Mouse (Mus musculus) neural tube, embryonic 13.5 days (tissue): ENCODE results near the gene Wnt6. TPM values are rescaled to one million over a fixed set of nuclear protein-coding genes. Genes with fewer than 3 reads are reported as not detected.

Experiments
- ATAC-seq: fragments of 200-750 bp; cut with Nextera tagmentation; 2 replicates; pipeline ENCODE4 v1.8.0; 2017; ENCODE audit warnings: low read depth, mild to moderate bottlenecking, moderate TSS enrichment, moderate library complexity
- H3K27ac ChIP-seq: fragments of 300-500 bp; sonication (generic); replicated peaks from 2 replicates; pipeline ENCODE4 v1.5.1; 2015; ENCODE audit warnings: moderate library complexity, mild to moderate bottlenecking, inconsistent platforms
- H3K27me3 ChIP-seq: fragments of 300-500 bp; sonication (generic); 2 replicates; pipeline ENCODE4 v1.6.1; 2015; ENCODE audit warnings: mild to moderate bottlenecking, inconsistent platforms
- H3K36me3 ChIP-seq: fragments of 300-500 bp; sonication (generic); 2 replicates; pipeline ENCODE4 v1.6.1; 2015; ENCODE audit warnings: mild to moderate bottlenecking, inconsistent platforms
- H3K4me1 ChIP-seq: fragments of 300-500 bp; sonication (generic); replicated peaks from 2 replicates; pipeline ENCODE4 v1.6.1; 2015; ENCODE audit warnings: inconsistent platforms
- H3K4me2 ChIP-seq: fragments of 300-500 bp; sonication (generic); 2 replicates; pipeline ENCODE4 v1.6.1; 2015; ENCODE audit warnings: inconsistent platforms, mild to moderate bottlenecking, moderate library complexity
- H3K4me3 ChIP-seq: fragments of 300-500 bp; sonication (generic); 2 replicates; pipeline ENCODE4 v1.5.1; 2015; ENCODE audit warnings: mild to moderate bottlenecking, inconsistent platforms
- H3K9ac ChIP-seq: fragments of 300-500 bp; sonication (generic); 2 replicates; pipeline ENCODE4 v1.6.1; 2015; ENCODE audit warnings: moderate library complexity, mild to moderate bottlenecking, inconsistent platforms
- H3K9me3 ChIP-seq: fragments of 300-500 bp; sonication (generic); 2 replicates; pipeline ENCODE4 v1.6.1; 2016; ENCODE audit warnings: inconsistent platforms
- WGBS: fragments of 180-500 bp; shearing (Covaris S2); methylation state at CpG from one replicate; pipeline ENCODE4 v1.1.7; 2015; 5-methylcytosine and 5-hydroxymethylcytosine counted together
- polyA plus RNA-seq: library from polyadenylated mRNA; unstranded; fragments of >200 nt; fragmentation: Nextera tagmentation; extraction: Ambion mirVana; gene quantifications from 2 replicates; pipeline ENCODE4 v1.2.1, GENCODE M21; 2015

Wnt6 gene
- polyA plus RNA-seq, 1 experiment from 2014 or later, result 8.9 TPM

DNA sequence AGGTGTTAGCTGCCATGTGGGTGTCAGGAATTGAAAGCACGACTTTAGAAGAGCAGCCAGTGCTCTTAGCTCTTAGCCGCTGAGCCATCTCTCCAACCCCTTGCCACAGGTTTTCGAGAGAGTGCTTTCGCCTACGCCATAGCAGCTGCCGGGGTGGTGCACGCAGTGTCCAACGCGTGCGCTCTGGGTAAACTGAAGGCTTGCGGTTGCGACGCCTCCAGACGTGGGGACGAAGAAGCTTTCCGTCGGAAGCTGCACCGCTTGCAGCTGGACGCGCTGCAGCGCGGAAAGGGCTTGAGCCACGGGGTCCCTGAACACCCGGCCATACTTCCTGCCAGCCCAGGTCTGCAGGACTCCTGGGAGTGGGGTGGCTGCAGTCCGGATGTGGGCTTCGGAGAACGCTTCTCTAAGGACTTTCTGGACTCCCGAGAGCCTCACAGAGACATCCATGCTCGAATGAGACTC lies 28.8 kb downstream of the Wnt6 start:
- Histone ChIP-seq H3K4me1 (peaks cover 61% of the 10 kb centered on the region), H3K4me3 (peak overlapping the region; percentile 21), H3K27ac (no peak overlapping the region), H3K9ac (peak overlapping the region; percentile 26; the same call in 1 of the 2 replicates), H3K4me2 (peak overlapping the region; percentile 43), H3K9me3 (no peaks in the 10 kb centered on the region), H3K36me3 (no peaks in the 10 kb centered on the region), H3K27me3 (peaks cover 92% of the 10 kb centered on the region)
- under 1% methylated on average over 29 of the region's 29 CpGs for WGBS
- no peak for ATAC-seq

DNA sequence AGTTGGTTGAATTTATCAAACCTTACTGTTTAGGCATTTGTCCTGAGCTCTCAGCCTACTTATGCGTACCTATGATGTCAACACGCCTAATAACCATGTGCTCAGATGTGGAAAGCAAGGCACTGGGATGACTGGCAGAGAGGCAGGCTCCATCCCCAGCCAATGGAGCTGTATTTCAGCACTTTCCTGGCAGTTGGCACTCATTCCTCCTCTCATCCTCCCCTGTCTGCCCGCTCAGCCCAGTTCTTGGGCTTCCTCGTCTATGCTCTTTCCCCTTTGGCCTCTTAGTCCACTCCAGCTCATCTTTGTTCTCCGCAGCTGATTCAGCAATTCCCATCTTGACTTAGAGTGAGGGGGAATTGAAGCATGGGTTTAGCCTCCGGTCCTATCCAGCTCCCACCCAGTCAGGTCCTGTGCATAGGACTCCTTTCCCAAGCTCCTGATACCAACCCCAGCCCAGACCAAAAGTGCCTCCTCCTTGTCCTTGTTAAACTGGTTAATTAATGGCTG lies 30.0 kb downstream of the Wnt6 start:
- H3K4me2 ChIP-seq, result no peak overlapping the region
- H3K36me3 ChIP-seq, result no peaks in the 10 kb centered on the region
- ATAC-seq, result no peak
- H3K27ac ChIP-seq, result no peak overlapping the region
- peaks cover 72% of the 10 kb centered on the region for H3K4me1 ChIP-seq
- 19% methylated on average over 6 of the region's 6 CpGs for WGBS
- no peak overlapping the region for H3K4me3 ChIP-seq
- no peak overlapping the region for H3K9ac ChIP-seq
- H3K27me3 ChIP-seq, result peaks cover 91% of the 10 kb centered on the region
- H3K9me3 ChIP-seq, result no peaks in the 10 kb centered on the region

DNA sequence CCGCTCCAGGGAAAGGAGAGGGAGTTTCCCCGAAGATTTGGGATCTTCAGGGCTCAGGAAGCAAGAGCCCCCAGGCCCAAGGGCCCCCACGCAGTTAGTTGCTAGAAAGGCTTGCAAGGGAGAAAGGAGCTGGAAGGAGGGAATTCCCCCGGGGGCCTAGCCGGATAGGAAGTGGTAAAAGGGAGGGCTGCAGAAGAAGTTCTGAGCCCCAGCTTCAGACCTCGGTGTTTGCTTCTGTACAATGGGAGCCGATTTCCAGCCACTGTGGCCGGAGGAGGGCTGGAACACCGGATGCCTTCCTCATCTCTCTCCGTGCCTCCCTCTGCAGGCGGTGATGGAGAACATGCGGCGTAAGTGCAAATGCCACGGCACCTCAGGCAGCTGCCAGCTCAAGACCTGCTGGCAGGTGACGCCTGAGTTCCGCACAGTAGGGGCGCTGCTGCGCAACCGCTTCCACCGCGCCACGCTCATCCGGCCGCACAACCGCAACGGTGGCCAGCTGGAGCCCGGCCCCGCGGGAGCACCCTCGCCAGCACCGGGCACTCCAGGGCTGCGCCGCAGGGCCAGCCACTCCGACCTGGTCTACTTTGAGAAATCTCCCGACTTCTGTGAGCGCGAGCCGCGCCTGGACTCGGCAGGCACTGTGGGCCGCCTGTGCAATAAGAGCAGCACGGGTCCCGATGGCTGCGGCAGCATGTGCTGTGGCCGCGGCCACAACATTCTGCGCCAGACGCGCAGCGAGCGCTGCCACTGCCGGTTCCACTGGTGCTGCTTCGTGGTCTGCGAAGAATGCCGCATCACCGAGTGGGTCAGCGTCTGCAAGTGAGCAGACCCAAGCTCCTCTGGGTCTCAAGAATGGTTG lies 31.3 kb downstream of the Wnt6 start:
- ATAC-seq, result peak; percentile 38
- H3K9me3 ChIP-seq, result no peaks in the 10 kb centered on the region
- peaks cover 73% of the 10 kb centered on the region for H3K4me1 ChIP-seq
- no peaks in the 10 kb centered on the region for H3K36me3 ChIP-seq
- H3K27ac ChIP-seq, result no peak overlapping the region
- peaks cover 92% of the 10 kb centered on the region for H3K27me3 ChIP-seq
- H3K4me2 ChIP-seq, result peak overlapping the region; percentile 80
- under 1% methylated on average over 57 of the region's 57 CpGs for WGBS
- H3K9ac ChIP-seq, result peak overlapping the region; percentile 64
- peak overlapping the region; percentile 45 for H3K4me3 ChIP-seq

DNA sequence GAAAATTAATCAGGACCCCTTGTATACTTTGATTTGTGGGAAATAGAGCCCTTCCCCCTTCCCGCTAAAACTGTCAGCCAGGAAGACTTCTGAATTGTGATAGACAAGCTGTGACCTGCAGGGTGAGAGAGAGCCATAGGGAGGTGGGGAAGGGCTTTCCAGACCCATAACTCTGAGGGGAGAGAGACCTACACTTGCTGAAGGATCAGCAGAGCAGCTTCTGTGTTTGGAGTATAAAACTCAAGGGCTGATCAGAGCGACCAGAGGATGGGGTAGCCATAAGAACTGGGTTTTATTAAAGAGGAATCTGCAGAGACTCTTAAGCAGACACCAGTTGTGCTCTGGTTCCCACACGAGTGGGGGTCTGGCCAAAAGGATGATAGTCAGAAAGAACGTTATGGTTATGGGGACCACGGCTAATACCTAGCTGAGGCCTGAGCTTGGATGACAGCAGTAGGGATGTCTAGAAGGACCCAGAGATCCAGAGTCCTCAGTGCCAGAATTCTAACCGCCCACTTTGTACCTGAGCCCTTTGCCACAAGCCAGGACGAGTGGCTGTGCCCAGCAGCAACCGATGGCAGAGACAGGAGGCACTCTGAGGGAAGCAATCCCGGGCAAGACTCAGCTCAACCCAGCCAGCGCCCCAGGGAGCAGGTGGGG lies 32.6 kb downstream of the Wnt6 start:
- WGBS, result 11% methylated on average over 10 of the region's 10 CpGs
- no peaks in the 10 kb centered on the region for H3K9me3 ChIP-seq
- H3K9ac ChIP-seq, result no peak overlapping the region
- H3K4me2 ChIP-seq, result no peak overlapping the region
- H3K27ac ChIP-seq, result no peak overlapping the region
- H3K4me1 ChIP-seq, result peaks cover 75% of the 10 kb centered on the region
- no peak for ATAC-seq
- no peaks in the 10 kb centered on the region for H3K36me3 ChIP-seq
- H3K27me3 ChIP-seq, result peaks cover 93% of the 10 kb centered on the region
- no peak overlapping the region for H3K4me3 ChIP-seq

DNA sequence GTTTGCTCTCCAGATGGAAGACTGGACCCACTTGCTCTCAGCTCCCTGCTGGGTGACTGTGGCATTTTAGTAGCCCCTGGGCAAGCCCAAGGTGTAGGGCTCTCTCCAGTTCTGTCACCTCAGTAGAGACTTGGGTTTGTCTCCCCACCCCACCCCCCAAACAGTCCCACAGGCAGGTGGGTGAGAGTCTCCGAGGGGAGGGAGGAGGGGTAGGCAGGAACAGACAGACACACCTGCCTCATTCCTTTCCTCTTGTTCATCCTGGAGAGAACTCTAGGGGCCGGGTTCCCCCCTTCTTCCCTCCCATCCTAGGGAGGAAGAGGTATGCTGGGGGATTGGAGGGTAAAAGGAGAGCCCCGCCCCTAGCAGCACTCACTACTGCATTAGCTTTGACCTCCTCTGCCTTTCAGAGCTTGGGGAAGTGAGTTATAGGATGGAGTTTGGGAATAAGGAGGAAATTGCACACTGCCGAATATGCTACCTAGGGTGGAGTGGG lies 33.7 kb downstream of the Wnt6 start:
- Histone ChIP-seq H3K4me2 (no peak overlapping the region), H3K9me3 (no peaks in the 10 kb centered on the region), H3K9ac (no peak overlapping the region), H3K36me3 (no peaks in the 10 kb centered on the region), H3K4me3 (no peak overlapping the region), H3K27ac (no peak overlapping the region), H3K4me1 (peaks cover 73% of the 10 kb centered on the region), H3K27me3 (peaks cover 91% of the 10 kb centered on the region)
- no peak for ATAC-seq
- WGBS, result 16% methylated on average over 4 of the region's 4 CpGs

DNA sequence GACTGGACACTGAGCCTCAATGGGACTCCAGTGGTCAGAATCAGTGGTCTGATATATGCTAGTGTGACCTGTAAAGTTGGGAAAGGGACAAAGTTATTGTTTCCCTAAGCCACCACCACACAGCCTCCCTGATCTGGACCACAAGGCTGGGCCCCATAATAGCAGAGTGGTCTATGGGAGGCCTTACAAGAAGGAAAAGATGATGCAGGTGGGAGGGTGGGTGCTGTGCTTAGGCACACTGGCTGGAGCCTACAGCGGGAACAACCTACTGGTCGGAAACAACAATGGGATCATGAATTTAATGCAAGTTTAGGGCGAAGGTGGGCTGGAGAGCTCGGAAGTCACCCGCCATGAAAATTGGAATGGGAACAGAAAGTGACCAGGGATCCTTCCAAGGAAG lies 34.2 kb downstream of the Wnt6 start:
- Histone ChIP-seq H3K27ac (no peak overlapping the region), H3K27me3 (peaks cover 86% of the 10 kb centered on the region), H3K4me3 (no peak overlapping the region), H3K9me3 (no peaks in the 10 kb centered on the region), H3K4me1 (peaks cover 68% of the 10 kb centered on the region), H3K36me3 (no peaks in the 10 kb centered on the region), H3K4me2 (no peak overlapping the region), H3K9ac (no peak overlapping the region)
- 9% methylated on average over 5 of the region's 5 CpGs for WGBS
- ATAC-seq, result no peak

DNA sequence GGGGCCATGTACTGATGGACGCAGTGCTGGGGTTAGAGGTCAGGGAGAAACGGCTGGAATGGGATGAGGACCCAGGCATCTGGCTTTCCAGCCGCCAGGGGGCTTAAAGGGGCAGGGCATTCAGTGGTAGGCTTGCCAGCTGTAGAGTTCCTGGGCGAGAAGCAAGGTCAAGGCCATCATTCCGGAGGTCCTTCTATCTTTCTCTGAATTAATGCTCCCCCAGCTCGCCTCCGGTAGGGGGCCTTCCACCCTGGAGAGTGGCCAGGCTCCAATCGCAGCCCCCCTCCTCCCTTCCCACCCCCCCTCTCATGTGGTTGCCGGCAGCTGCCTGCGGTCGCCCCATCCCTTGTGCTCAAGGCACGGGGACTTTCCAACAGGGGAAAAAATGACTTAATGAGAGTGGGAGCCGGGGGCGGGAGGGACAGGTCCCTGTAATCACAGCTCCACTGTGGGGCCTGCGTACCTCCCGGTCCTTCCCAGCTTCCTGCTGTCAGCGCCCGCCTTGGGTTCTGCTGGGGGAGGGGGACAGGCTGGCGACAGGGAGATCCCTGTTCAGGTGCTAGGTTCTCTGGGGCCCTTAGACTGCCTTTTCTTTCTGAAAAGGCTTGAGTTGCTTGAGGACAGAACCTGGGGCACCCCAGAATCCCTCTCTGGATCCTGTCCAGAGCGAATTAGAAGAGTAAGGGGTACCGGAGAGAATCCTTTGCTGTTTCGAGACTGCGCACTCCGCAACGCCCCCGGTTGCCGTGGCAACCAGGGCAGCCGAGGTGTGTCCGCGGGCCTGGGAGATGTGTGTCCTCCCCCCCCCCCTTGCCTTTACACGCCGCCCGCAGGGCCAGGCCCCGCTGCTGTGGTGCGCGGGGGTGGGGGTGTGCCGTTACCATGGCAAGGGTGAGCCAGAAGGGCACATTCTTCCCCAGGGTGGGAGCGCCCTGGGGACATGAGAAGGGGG lies 34.9 kb downstream of the Wnt6 start:
- Histone ChIP-seq H3K4me3 (peak overlapping the region; percentile 32), H3K9ac (peak overlapping the region; percentile 63), H3K27ac (peak overlapping the region; percentile 25; the same call in 1 of the 2 replicates), H3K4me2 (peak overlapping the region; percentile 63), H3K27me3 (peaks cover 79% of the 10 kb centered on the region), H3K9me3 (no peaks in the 10 kb centered on the region), H3K4me1 (peaks cover 65% of the 10 kb centered on the region), H3K36me3 (no peaks in the 10 kb centered on the region)
- WGBS, result 1% methylated on average over 36 of the region's 38 CpGs
- ATAC-seq, result peak; percentile 23

DNA sequence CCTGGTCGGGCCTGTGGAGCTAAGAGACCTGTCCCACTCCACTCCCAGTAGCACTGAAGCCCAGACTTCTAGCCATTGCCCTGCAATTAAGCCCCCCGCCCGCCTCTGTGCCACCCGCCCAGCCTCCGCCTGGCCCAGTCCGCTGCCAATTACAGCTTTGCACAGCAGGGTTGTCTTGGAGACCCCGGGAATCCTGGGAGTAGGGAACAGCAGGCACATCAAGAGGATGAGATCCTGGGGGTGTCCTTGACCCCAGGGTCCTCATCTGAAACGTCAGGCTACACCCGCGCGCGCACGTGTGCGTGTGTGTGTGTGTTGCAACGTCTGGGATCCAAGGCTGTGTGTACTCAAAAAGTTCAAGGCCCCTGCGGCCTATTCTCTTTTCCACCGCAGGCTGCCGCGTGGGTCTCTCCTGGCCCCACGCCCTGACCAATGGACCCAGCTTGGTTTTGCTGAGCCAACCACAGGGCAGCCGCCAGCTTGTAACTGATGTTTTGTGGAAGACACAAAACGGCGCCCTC lies 35.9 kb downstream of the Wnt6 start:
- ATAC-seq, result peak; percentile 33
- peak overlapping the region; percentile 32 for H3K4me3 ChIP-seq
- 3% methylated on average over 23 of the region's 23 CpGs for WGBS
- peaks cover 78% of the 10 kb centered on the region for H3K27me3 ChIP-seq
- H3K36me3 ChIP-seq, result no peaks in the 10 kb centered on the region
- no peak overlapping the region for H3K9ac ChIP-seq
- H3K4me1 ChIP-seq, result peaks cover 59% of the 10 kb centered on the region
- H3K27ac ChIP-seq, result peak overlapping the region; percentile 6; the same call in 1 of the 2 replicates
- no peaks in the 10 kb centered on the region for H3K9me3 ChIP-seq
- H3K4me2 ChIP-seq, result peak overlapping the region; percentile 63

DNA sequence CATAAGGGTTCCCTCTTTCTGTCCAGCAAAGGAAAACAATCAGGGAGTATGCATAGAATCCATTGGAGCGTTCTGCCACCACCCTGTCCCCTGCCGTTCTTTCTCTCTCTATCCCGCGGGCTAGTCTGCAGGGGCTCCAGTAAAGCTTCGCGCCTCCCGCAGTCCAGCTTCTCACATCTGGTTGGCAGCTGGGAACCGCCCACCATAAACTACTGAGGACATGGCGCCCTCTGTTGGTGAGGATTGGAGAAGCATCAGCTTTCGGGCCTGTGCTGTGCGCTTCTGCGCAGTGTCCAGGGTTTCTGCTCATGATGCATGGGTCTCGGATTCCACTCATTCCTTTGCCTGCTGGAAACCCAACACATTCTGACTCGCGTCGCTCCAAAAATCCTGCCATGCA lies 36.4 kb downstream of the Wnt6 start:
- Histone ChIP-seq H3K36me3 (no peaks in the 10 kb centered on the region), H3K4me2 (peak overlapping the region; percentile 63), H3K4me3 (peak overlapping the region; percentile 32), H3K9ac (peak overlapping the region; percentile 58; the same call in 1 of the 2 replicates), H3K27me3 (peaks cover 73% of the 10 kb centered on the region), H3K9me3 (no peaks in the 10 kb centered on the region), H3K4me1 (peaks cover 54% of the 10 kb centered on the region), H3K27ac (0 out of 2 replicates have a peak overlapping the region, but pooled peaks have one; percentile 6)
- WGBS, result 1% methylated on average over 16 of the region's 16 CpGs
- peak; percentile 52 for ATAC-seq

DNA sequence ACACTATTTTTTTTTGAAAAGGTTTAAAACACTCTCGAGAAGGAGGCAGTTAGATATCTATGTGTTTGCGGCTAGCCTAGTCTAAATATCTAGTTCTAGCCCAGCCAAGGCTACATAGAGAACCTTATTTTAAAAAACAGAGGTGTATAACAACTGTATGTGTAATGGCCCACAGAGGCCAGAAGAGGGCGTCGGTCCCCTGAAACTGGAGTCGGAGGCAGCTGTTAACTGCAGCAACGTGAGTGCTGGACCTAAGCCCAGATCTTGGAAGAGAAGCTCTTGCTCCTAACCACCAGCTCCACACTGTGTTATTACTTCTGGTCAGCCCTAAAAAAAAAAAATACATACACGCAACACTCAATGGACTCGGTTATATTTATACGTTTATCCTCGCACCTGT lies 37.3 kb downstream of the Wnt6 start:
- Histone ChIP-seq H3K4me1 (peaks cover 45% of the 10 kb centered on the region), H3K4me3 (no peak overlapping the region), H3K4me2 (no peak overlapping the region), H3K27ac (no peak overlapping the region), H3K9ac (no peak overlapping the region), H3K27me3 (peaks cover 67% of the 10 kb centered on the region), H3K36me3 (no peaks in the 10 kb centered on the region), H3K9me3 (no peaks in the 10 kb centered on the region)
- 63% methylated on average over 10 of the region's 10 CpGs for whole genome bisulfite sequencing
- no peak for ATAC-seq
